Mouse (Mus musculus) c-Kit-negative CD71-positive TER-119-positive erythroid progenitor cells, embryonic 14.5 days (primary cell): ENCODE results near the gene Rxylt1.

Experiments used
- DNase-seq: peaks from one replicate; pipeline ENCODE4 v3.0.0-alpha.2; 2013; ENCODE audit warnings: low read depth, low spot score

The Rxylt1 gene

DNA sequence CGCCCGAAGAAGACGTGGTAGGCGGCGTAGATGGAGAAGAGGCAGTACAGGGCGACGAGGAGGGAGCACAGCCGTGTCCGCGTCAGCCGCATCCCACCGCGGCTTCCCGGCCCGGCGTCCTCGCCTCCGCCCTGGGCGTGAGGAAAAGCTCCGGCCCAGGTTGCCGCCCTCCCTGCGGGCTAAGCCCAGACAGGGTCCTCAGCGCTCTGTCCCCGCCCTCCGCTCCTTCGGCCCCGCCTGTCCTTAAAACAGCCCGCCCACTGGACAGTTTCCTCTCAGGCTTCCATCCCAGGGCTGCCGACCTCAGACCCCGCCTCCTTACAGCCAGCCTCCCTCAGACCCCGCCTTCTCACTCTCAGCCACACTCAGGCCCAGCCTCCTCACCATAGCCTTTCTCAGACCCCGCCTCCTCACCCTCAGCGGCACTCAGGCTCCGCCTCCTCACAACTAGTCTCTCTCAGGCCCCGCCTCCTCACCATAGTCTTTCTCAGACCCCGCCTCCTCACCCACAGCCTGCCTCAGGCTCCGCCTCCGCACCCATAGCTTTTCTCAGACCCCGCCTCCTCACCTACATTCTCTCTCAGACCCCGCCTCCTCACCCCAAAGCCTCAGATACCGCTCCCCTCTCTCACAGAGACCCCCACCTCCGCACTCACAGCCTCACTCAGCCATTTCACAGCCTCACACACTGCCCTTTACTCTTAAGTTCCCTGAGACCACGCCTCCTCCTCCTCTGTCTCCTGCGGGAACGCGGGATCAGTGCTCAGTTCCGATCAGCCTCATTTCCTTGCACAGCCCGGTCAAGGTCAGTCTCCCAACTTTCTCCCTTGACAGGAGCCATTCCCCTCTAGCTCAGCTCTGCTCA is at the start of gene Rxylt1:
Gene Rxylt1 (minus strand): TSS at position 392 of the 865 bp plus-strand sequence.
- DNase-seq, result peak; percentile 74

DNA sequence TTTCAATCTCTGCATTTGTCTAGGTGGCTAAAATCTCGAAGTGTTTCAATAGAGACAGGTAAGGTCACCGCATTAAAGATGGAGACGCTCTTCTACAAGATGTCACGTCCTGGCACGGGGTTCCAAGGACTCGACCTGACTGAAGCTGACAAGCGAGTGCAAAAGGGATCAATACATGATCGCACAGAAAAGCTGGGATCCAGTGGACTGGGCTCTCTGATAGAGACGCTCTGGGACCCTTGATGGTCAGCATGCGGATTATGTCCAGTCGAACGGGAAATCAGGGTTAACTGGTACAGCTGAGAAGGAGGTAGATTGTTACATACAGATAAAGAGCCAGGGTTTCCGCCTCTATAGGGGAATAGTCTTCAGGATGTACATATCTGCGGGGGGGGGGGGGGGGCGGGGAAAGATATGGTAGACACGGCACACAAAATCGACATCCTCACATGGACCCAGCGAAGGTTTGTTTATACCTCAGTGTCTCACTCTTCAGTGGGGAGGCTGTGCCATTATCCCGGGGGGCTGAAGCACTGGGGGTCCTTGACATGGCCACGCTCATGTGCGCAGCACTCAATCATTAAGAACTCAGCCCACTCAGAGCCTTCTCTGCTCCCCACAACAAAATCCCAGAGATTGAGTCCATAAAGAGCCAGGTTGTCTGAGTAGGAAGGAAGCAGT is 24.3 kb upstream of the Rxylt1 start:
- DNase-seq, result no peak

DNA sequence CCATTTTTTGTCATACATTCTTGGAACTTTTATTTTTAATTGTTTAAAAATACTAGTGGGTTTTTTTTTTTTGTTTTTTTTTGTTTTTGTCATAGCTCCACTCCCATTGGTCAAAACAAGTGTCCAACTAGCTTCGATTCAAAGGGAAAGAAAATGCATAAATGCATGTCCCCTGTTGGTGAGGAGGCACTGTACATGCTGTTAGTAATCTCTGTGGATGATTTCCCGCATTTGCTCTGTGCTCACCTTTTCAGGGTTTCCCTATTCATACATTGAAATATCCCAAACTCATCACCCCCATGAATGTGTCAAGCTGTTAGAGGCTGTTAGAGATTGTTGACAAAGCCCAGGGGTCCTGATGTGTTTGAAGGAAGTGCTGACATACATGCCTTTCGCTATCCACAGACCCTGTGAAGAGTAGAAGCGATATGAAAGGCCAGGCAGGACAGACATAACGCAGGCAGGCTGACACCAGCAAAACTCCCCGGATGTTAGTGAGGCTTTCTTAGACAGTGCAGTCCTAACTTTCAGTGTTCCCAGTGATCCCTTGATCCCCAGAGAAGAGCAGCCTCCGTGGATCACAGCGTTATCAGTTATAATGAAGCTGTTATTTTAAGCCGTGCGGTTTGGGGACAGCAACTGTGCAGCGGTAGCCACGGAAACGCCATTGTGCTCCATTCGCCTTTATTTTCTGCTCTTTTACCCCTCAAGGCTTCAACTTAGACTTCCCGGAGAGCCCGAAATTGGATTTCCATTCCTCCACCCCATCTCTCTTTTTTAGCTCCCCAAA is 23.5 kb upstream of the Rxylt1 start:
- DNase-seq, result no peak

- DNase-seq, result no peak
These were observed 22.3 kb upstream of the Rxylt1 start for GRCm38 (mm10) chr10:122119451-122119850.

DNA sequence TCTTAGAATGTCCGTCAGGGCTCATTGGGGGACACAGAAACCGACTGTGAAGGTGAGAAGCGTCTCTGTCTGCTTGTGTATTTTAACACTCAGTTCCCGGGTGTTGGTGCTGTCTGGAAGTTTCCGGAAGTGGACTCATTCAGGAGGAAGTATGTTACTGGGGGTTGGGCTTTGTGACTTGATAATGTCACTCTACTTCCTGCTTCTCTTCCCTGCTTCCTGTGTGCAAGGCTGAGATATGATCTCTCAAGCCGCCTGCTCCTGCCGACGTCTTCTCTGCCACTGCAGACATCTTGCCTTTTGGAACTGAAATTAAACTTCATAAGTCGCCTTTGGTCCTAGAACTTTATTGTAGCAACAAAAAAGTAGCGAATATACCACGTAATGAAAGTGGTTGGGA is 19.5 kb upstream of the Rxylt1 start:
- DNase-seq, result no peak

- DNase-seq, result no peak
These were observed 9.5 kb upstream of the Rxylt1 start for GRCm38 (mm10) chr10:122106633-122107028.

DNA sequence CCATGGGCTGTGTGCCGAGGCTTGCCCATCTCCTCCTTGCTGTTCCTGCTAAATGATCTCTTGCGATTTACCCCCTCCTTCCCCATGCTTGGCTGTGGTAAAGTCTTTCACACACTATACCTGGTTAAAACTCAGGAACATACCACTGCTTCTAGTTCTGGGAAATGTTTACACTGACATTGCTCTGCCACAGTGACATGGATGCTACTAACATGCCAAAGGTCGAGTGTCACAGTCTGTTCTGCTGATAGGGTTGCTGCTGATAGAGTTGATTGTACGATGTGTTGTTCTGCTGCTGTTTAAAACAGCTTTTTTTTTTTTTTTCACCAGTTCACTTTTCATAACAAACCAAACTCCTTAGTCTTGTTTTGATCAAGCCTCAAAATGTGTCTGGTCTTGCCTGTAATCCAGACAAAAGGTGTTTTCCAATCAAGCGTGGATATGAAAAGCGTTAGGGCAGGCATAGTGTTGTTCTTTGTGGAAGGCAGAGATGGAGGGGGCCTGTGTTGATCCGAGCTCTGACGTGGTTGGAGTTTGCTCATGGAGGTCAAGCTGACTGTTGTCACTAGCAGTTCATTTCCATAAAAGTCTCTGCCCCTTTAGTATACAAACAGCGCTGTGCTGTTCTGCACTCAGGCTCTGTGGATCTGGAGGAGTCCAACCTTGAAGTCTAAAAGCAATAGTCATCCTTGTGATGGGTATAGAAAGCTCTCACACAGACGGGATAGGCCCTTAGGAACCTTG is 8.9 kb upstream of the Rxylt1 start:
- no peak for DNase-seq

DNA sequence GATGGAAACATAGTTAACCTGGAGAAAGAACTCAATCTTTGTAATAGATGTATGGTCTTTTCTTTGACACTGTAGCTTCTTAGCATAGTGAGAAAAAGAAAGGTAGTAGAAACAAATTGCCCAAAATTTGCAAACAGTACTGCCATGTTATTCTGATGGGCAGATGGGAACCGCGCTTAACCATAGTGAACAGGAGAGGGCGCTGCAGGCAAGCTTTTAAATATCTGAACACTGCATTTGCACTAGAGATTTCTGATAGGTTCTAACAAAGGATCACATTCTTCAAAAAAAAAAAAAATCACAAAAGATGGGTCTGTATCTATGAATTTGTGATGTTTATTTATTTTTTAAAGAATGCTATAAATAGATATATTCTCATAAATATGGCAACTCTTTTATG is 8.2 kb upstream of the Rxylt1 start:
- no peak for DNase-seq

DNA sequence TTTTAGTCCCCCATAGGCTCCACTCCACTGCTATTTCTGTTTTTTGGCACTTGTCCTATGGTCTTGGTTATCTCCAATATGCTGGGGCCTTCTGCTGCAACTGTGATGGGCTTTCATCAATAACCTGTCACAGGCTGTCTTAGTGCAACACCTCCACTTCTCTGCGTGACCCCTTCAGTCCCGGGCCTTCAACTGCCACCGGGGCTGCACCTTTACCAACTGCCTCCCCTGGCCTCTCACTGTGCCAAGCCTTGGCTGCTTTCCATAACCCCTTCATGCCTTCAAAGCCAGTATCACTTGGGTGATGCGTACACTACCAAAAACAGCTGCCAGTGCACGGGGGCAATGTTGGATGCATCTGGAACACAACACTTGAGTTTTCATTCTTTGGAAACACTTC is 5.5 kb upstream of the Rxylt1 start:
- no peak for DNase-seq

DNA sequence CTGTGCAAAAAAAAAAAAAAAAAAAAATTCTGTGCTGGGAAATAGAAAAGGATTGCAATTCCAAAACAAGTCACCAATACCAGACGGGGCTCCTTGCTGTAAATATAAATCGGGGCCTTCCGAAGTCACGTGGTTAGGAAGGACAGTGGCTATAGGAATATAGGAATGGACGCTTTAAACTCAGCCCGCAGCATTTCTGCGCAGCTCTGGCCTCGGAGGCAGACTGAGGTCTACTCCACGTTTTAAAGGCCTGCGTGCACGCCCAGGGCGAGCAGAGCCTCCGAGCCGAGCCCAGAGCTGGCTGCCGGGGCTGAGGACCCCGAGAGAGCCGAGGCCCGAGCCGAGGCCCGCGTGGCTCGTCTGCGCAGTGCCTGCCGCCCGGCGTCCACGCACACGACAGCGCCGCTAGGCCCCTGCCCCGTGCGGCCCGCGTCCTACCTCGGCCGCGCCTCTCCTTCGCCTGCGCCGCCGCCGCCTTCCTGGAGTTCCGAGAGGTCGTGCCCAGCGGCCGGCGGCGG is 650 bp downstream of the Rxylt1 start:
- no peak for DNase-seq

- DNase-seq, result no peak
These were observed 6.7 kb downstream of the Rxylt1 start for GRCm38 (mm10) chr10:122090472-122090871.

- no peak for DNase-seq
These were observed 15.8 kb downstream of the Rxylt1 start for GRCm38 (mm10) chr10:122081352-122081751.

GRCm38 (mm10) chr10:122069153-122069552 is 28.0 kb downstream of the Rxylt1 start:
- DNase-seq, result no peak

- DNase-seq, result no peak
These were observed 41.3 kb downstream of the Rxylt1 start for GRCm38 (mm10) chr10:122055826-122056225.

GRCm38 (mm10) chr10:122054535-122054934 is 42.6 kb downstream of the Rxylt1 start:
- DNase-seq, result no peak

GRCm38 (mm10) chr10:122051831-122052230 is 45.3 kb downstream of the Rxylt1 start:
- DNase-seq, result peak; percentile 56

DNA sequence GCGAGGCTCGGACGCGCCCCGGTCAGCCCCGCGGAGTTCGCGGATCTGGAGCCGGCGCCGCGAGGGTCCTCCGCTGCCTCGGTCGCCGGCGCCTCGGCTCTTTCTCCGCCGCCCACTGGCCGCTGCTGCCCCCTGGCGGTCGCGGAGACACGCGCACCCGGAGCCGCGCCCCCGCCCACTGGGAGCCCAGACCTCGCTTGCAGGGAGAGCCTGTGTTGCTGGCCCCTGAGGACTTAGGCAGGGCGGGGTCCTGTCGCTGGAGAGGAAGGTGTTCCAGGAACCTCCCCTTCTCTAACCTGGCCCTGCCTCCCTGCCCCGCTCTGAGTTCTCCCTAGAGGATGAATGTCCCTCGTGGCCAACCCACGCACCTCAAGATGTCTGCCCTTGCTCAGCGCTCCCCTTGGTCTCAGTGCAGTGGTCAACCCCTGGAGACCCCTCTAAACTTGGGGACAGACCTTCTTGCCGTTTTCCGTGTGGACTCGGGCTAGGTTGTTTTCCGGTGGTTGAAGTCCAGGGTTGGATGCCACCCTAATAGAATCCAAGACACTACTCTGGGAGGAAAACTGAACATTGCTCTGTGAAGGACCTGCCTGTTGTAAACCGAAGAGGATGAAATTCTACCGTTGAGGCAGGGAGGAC is 49.3 kb downstream of the Rxylt1 start:
- no peak for DNase-seq

DNA sequence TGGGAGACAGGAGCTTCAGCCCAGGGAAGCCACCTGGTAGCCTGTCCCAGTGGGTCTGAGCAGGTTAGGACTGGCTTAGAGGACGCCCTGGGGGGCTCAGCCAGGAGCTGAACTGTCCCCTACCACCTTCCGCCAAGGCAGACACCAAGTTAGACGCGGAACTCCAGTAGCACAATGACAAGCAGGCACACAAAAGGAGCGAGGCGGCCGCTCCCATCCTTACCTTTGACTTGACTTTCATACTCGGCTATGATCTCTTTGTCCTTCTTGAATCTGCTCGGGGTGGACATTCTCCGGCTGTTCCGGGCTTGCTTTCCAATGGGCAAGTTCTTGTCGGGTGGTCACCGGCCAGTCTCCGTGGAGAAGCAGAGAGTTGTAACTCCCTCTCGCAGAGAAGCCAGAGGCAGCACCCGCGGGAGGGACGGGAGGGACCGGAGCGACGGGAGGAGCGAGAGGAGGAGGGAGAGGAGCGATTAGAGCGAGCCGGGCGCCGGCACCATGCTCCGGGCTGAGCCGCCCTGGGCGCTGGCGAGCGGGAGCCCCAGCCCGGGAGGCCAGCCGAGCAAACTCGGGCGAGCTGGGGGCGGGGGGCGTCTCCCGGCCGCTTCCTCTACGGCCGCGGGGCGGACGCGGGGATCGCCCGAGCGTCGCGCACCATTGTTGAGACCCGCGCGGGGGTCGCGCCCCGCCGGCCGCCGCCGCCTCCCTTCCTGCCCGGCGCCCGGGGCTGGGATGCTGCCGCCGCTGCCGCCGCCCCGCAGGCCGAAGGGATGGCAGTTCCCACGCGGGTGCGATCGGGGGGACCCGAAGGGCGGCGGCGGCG is 50.1 kb downstream of the Rxylt1 start, which contains the start of gene Srgap1:
Gene Srgap1 (minus strand): TSS at position 412 of the 823 bp plus-strand sequence.
- DNase-seq, result no peak

GRCm38 (mm10) chr10:122046511-122046903 is 50.7 kb downstream of the Rxylt1 start:
- DNase-seq, result no peak

DNA sequence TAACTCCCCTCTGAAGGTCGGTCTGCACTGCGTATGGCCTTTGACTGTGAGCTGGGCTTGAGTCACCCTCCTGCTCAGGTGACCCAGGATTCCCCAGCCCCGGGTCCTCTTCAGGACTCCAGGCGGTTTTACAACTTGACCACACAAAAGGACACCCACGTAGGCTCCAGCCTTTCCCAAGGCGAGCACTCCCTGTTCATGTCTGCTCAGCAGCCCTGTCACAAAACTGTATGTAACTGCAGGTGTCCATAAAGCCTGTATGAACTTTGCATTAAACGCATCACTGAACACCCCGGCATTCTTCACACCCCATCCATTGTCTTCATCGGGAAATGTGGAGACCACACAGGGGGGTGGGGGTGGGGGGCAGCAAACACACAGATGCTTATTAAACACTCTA is 51.2 kb downstream of the Rxylt1 start:
- DNase-seq, result no peak
